Mouse (Mus musculus) limb, embryonic 15.5 days (tissue): ENCODE data around the gene Ufsp1. TPM values are rescaled to one million over a fixed set of nuclear protein-coding genes. Genes with fewer than 3 reads are reported as not detected.

Experiments used
- ATAC-seq: fragments of 200-750 bp; cut with Nextera tagmentation; 2 replicates; pipeline ENCODE4 v1.8.0; 2017; ENCODE audit warnings: low read depth, moderate TSS enrichment; ENCODE audit not compliant: insufficient number of reproducible peaks, low FRiP score, low TSS enrichment
- H3K27ac ChIP-seq: fragments of 300-500 bp; sonication (generic); 2 replicates; pipeline ENCODE4 v1.5.1; 2015; ENCODE audit warnings: moderate library complexity, mild to moderate bottlenecking, inconsistent platforms
- H3K27me3 ChIP-seq: fragments of 300-500 bp; sonication (generic); 2 replicates; pipeline ENCODE4 v1.6.1; 2015; ENCODE audit warnings: inconsistent platforms
- H3K36me3 ChIP-seq: fragments of 300-500 bp; sonication (generic); 2 replicates; pipeline ENCODE4 v1.6.1; 2015; ENCODE audit warnings: inconsistent platforms
- H3K4me1 ChIP-seq: fragments of 300-500 bp; sonication (generic); 2 replicates; pipeline ENCODE4 v1.6.1; 2015; ENCODE audit warnings: inconsistent platforms
- H3K4me2 ChIP-seq: fragments of 300-500 bp; sonication (generic); 2 replicates; pipeline ENCODE4 v1.6.1; 2015; ENCODE audit warnings: mild to moderate bottlenecking, inconsistent platforms
- H3K4me3 ChIP-seq: fragments of 300-500 bp; sonication (generic); 2 replicates; pipeline ENCODE4 v1.5.1; 2015; ENCODE audit warnings: mild to moderate bottlenecking, inconsistent platforms
- H3K9ac ChIP-seq: fragments of 300-500 bp; sonication (generic); 2 replicates; pipeline ENCODE4 v1.6.1; 2015; ENCODE audit warnings: inconsistent platforms
- H3K9me3 ChIP-seq: fragments of 300-500 bp; sonication (generic); 2 replicates; pipeline ENCODE4 v1.6.1; 2016; ENCODE audit warnings: inconsistent platforms
- WGBS: fragments of 180-500 bp; shearing (Covaris S2); methylation state at CpG from one replicate; pipeline ENCODE4 v1.1.7; 2015; 5-methylcytosine and 5-hydroxymethylcytosine counted together
- polyA plus RNA-seq: library from polyadenylated mRNA; unstranded; fragments of >200 nt; fragmentation: Nextera tagmentation; extraction: Ambion mirVana; gene quantifications from 2 replicates; pipeline ENCODE4 v1.2.1, GENCODE M21; 2015

Ufsp1 gene
- polyA plus RNA-seq, 1 experiment from 2014 or later, result 6.7 TPM

DNA sequence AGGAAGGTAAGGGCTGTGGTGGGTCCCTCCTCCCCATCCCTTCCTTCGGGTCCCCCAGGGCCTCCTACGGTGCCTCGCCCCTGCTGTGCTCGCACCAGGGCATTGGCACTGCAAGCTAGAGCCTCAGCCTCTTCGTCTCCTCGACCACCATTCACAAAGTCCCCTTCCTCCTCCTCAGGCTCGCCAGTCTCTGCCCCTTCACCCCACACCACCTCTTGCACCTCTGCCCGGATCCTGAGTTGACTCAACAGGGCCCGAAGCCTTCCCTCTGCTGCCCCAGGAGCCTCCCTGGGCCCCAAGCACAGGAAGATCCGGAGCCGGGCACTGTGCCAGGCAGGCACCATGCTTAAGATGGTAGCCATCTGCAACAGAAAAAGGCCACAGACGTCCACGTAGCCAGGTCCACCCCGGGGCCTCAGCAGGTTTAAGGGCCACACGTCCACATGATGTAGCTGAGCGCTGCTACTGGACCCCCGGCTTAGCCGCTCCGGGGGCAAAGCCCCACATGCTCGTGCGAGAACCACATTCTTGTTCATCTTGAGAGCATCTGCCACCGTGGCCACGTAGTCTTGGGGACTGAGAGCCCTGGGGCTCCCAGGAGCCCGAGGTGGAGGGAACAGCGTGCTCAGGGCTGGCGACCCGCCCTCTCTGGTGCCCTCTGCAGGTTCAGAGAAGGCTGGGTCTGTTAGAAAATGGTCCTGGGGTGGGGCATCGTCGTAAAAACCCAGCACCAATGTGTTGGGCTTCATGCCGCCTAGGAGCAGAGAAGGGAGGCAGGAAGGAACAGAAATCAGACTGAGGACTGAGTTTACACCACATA lies 20.9 kb downstream of the Ufsp1 start:
- Histone ChIP-seq H3K27ac (peak overlapping the region; percentile 95), H3K4me1 (peaks cover 37% of the 10 kb centered on the region), H3K27me3 (no peaks in the 10 kb centered on the region), H3K9me3 (no peaks in the 10 kb centered on the region), H3K4me3 (no peak overlapping the region; the same call in 1 of the 2 replicates), H3K36me3 (peaks cover 44% of the 10 kb centered on the region), H3K4me2 (peak overlapping the region; percentile 88), H3K9ac (no peak overlapping the region)
- 42% methylated on average over 30 of the region's 30 CpGs for WGBS
- no peak for ATAC-seq

DNA sequence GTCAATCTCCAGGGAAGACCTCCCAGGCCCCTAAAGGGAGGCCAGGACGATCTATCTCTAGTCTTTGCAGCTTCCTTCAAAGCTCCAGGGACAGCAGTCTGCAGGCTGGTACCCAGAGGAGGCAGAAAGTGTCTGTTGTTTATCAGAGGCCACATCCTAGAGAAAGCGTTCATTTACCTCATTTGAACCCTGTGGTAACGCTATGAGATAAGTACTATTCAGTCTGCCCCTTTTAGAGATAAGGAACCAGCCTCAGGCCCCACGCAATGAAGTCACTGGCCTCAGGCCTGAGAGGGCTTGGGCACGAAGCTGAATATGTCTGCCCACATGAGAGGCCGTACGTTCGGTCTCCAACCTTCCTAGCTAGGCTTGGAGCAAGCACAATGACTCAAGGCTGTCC lies 22.9 kb downstream of the Ufsp1 start:
- no peak overlapping the region for H3K9ac ChIP-seq
- WGBS, result 87% methylated on average over 8 of the region's 8 CpGs
- H3K36me3 ChIP-seq, result peaks cover 46% of the 10 kb centered on the region
- H3K4me3 ChIP-seq, result no peak overlapping the region
- H3K27ac ChIP-seq, result no peak overlapping the region
- ATAC-seq, result no peak
- H3K4me2 ChIP-seq, result no peak overlapping the region
- H3K9me3 ChIP-seq, result no peaks in the 10 kb centered on the region
- no peaks in the 10 kb centered on the region for H3K27me3 ChIP-seq
- H3K4me1 ChIP-seq, result peaks cover 27% of the 10 kb centered on the region

DNA sequence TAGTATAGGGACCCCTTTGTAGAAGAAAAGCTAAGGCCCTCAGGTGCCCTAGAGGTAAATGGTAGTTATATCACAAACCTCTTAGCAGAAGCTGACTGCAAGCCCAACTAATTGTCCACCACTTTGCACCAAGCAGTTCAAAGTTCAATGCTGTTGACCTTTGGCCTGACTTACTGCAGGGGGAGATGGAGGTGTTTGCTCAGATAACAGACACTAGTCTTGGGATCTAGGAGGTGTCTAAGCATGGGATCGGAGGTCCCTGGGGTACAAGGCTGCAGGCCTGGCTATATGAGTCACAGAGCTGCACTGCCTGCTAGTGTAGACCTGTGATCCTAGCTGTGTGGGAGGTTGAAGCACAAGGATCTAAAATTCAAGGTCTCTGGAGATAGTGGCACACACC lies 24.1 kb downstream of the Ufsp1 start:
- ATAC-seq, result no peak
- Histone ChIP-seq H3K9me3 (no peaks in the 10 kb centered on the region), H3K9ac (no peak overlapping the region), H3K4me3 (no peak overlapping the region), H3K36me3 (peaks cover 55% of the 10 kb centered on the region), H3K27ac (no peak overlapping the region), H3K4me2 (no peak overlapping the region), H3K4me1 (peaks cover 15% of the 10 kb centered on the region), H3K27me3 (no peaks in the 10 kb centered on the region)
- 87% methylated on average over 1 of the region's 1 CpGs for WGBS

DNA sequence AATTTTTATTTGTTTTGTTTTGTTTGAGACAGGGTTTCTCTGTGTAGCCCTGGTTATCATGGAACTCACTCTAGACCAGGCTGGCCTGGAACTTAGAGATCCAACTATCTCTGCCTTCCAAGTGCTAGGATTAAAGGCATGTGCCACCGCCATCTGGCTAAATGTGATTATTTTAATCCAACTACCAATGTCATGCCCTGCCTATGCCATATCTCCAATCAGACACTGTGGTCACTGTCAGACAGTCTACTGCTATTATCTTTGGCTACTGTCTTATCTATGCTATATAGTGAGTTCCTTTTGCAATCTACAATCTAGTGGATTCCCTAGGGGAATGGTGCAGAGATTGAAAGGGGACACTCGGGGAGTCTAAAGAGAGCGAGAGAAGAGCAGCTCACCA lies 26.6 kb downstream of the Ufsp1 start:
- H3K9ac ChIP-seq, result no peak overlapping the region
- H3K27ac ChIP-seq, result no peak overlapping the region
- H3K4me3 ChIP-seq, result no peak overlapping the region
- H3K27me3 ChIP-seq, result no peaks in the 10 kb centered on the region
- H3K4me1 ChIP-seq, result no peaks in the 10 kb centered on the region
- no peaks in the 10 kb centered on the region for H3K9me3 ChIP-seq
- ATAC-seq, result no peak
- 91% methylated on average over 3 of the region's 3 CpGs for WGBS
- H3K4me2 ChIP-seq, result no peak overlapping the region
- H3K36me3 ChIP-seq, result peaks cover 66% of the 10 kb centered on the region

DNA sequence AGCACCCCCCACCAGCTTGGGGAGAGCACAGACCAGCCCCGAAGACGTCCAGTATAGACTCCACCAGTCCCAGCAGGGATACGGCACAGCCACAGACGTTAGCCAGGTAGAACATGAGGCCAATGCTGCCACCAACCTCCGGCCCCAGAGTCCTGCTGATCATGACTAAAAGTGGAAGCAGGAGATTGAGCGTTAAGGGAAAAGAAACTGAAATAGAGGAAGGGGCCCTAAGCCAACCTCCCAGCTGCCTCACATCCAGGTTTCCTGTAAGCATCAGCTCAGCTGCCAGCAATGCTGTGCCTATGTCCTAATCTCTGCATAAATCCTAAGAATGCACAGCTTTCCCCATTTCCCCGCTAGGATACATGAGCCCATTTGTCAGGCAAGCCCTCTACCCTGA lies 36.5 kb downstream of the Ufsp1 start:
- H3K36me3 ChIP-seq, result peaks cover 11% of the 10 kb centered on the region
- ATAC-seq, result no peak
- 81% methylated on average over 7 of the region's 7 CpGs for WGBS

DNA sequence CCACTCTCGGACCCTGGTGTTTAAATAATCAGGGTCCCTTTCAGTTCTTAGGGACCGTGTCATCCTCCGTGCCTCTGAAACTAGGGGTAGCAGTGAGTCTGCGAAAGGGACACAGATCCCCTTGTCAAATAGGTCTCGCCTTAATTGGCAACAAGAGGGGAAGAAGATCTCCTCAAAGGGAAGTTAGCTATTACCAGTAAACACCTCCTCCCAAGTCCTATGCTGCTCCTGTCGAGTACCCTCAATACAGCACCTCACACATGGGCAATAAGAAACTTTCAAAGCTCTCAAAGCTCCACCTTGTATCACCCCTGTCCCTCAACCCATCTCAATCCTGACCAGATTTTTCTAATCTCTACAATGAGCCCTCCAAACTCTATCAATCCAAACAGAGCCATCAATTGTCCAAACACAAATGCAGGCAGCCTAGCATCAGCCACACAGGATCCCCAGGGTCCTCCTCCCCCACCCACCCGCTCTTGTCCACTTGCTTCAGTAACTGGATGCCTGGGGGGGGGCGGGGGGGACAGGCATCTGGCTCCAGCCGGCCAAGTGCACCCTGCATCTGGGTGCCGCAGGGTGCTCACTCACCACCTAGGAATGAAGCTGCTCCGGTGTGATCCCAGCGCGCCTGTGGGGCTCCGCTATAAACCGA lies 38.6 kb downstream of the Ufsp1 start:
- peaks cover 3% of the 10 kb centered on the region for H3K36me3 ChIP-seq
- H3K27ac ChIP-seq, result peak overlapping the region; percentile 61; the same call in 1 of the 2 replicates
- peak; percentile 15; the same call in 1 of the 2 replicates for ATAC-seq
- H3K9me3 ChIP-seq, result no peaks in the 10 kb centered on the region
- 14% methylated on average over 15 of the region's 15 CpGs for WGBS
- H3K27me3 ChIP-seq, result no peaks in the 10 kb centered on the region
- H3K4me3 ChIP-seq, result peak overlapping the region; percentile 69
- peaks cover 28% of the 10 kb centered on the region for H3K4me1 ChIP-seq
- H3K4me2 ChIP-seq, result peak overlapping the region; percentile 99
- H3K9ac ChIP-seq, result peak overlapping the region; percentile 50

More for the DNA sequence above, 36.5 kb downstream of the Ufsp1 start:
- Histone ChIP-seq H3K27me3 (no peaks in the 10 kb centered on the region), H3K4me3 (no peak overlapping the region), H3K4me1 (peaks cover 20% of the 10 kb centered on the region), H3K27ac (no peak overlapping the region), H3K4me2 (no peak overlapping the region), H3K9me3 (no peaks in the 10 kb centered on the region), H3K9ac (no peak overlapping the region)

DNA sequence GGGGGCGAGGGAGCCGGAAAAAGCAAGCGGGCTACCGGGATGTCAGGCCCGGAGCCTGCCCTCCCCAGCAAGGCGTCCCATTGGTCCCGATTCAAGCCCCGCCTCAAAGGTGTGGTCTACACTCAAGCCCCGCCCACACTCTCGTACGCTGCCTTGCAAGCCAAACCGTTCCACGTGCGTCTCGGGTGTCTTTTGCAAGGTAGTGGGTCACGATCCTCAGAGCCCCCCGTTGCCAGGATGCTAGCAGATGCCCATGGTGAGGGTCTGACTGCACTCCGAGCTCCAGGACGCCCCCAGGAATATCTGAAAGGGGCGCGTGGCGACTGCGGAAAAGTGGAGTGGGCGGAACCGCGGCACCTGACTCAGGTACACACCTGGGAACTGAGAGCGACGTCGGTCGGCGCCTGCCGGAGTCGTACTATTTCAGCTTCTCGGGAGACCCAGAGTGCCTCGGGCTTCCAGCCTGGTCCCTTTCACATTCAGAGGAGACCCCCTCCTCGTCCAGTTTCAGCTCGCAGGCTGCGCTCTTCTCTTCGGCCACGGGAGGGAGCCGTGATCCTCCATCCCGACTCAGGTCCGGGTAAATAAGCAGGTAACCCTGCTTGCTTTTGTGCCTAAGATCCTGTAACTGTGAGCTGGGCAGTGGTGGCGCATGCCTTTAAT lies 39.2 kb downstream of the Ufsp1 start, which contains the start of gene Slc12a9:
Gene Slc12a9 (minus strand): TSS at position 86 of the 663 bp plus-strand sequence.
- H3K4me2 ChIP-seq, result peak within 1 kb of the TSS; percentile 99
- ATAC-seq, result peak; percentile 88
- H3K27ac ChIP-seq, result peak within 1 kb of the TSS; percentile 61; the same call in 1 of the 2 replicates
- no peaks in the 10 kb centered on the region; the same call in 1 of the 2 replicates for H3K36me3 ChIP-seq
- no peaks in the 10 kb centered on the region for H3K9me3 ChIP-seq
- H3K4me3 ChIP-seq, result peak within 1 kb of the TSS; percentile 69
- no peaks in the 10 kb centered on the region for H3K27me3 ChIP-seq
- peaks cover 28% of the 10 kb centered on the region for H3K4me1 ChIP-seq
- peak within 1 kb of the TSS; percentile 50 for H3K9ac ChIP-seq
- whole genome bisulfite sequencing, result under 1% methylated on average over 44 of the region's 44 CpGs

DNA sequence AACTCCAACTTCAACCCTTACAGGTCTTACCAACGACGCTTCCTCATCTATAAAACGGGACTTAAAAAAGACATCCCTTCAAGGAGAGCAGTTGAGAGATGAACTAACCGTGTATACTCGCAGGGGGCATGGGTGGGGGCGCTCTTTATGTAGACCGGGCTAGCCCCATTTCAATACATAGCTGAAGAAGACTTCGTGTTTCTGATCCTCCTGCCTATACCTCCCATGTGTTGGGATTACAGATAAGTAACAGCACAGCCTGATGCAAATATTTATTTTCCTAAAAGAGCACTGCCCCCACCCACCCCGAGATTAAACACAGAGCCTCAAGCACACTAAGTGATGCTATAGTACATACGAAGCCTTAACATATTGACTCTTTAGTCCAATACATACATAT lies 39.9 kb downstream of the Ufsp1 start:
- peaks cover 35% of the 10 kb centered on the region for H3K4me1 ChIP-seq
- no peak overlapping the region for H3K9ac ChIP-seq
- H3K9me3 ChIP-seq, result no peaks in the 10 kb centered on the region
- no peaks in the 10 kb centered on the region for H3K27me3 ChIP-seq
- no peaks in the 10 kb centered on the region; the same call in 1 of the 2 replicates for H3K36me3 ChIP-seq
- 59% methylated on average over 10 of the region's 10 CpGs for WGBS
- peak overlapping the region; percentile 99; the same call in 1 of the 2 replicates for H3K4me2 ChIP-seq
- H3K27ac ChIP-seq, result no peak overlapping the region
- peak overlapping the region; percentile 69 for H3K4me3 ChIP-seq
- ATAC-seq, result no peak

DNA sequence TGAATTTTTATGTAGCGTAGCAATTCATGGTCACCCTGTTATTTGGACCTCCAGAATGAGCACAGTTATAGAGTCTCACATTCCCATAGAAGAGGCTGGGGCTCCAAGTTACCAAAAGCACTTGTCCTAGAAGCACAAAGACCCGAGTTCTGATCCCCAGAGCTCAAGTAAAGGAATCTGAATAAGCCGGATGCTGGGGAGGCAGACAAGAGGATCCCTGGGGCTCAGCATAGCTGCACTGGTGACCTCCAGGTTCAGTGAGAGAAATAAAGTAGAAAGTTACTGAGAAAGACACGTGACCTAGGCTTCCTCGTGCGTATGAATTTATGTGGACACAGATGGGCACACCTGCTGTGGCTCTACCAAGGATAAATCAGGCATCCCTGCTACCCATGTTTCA lies 40.6 kb downstream of the Ufsp1 start:
- WGBS, result 64% methylated on average over 6 of the region's 6 CpGs
- Histone ChIP-seq H3K9ac (no peak overlapping the region), H3K4me1 (peaks cover 41% of the 10 kb centered on the region), H3K27me3 (no peaks in the 10 kb centered on the region), H3K9me3 (no peaks in the 10 kb centered on the region), H3K27ac (no peak overlapping the region), H3K4me3 (no peak overlapping the region), H3K36me3 (no peaks in the 10 kb centered on the region; the same call in 1 of the 2 replicates), H3K4me2 (no peak overlapping the region)
- no peak for ATAC-seq

DNA sequence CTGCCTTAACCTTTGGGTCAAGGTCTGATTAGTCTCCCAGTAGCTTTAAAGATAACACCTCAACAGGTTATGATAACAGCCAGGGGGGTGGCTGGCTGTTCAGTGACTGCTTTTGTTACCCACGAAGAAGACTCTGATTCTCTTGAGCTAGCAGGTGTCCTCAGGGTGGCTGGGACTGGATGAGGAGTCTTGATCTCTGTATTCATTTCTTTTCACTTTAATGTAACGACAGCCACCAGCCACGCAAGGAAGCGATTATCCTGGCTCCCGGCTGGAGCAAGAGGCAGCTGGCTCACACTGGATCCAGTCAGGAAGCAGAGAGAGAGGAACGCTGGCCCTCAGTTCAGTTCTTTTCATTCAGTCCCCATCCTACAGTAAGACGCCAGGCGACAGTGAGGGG lies 42.8 kb downstream of the Ufsp1 start:
- Histone ChIP-seq H3K9ac (no peak overlapping the region), H3K4me2 (no peak overlapping the region), H3K27ac (no peak overlapping the region), H3K4me3 (no peak overlapping the region), H3K27me3 (no peaks in the 10 kb centered on the region), H3K9me3 (no peaks in the 10 kb centered on the region), H3K36me3 (no peaks in the 10 kb centered on the region), H3K4me1 (peaks cover 38% of the 10 kb centered on the region)
- no peak for ATAC-seq
- WGBS, result 37% methylated on average over 8 of the region's 8 CpGs

DNA sequence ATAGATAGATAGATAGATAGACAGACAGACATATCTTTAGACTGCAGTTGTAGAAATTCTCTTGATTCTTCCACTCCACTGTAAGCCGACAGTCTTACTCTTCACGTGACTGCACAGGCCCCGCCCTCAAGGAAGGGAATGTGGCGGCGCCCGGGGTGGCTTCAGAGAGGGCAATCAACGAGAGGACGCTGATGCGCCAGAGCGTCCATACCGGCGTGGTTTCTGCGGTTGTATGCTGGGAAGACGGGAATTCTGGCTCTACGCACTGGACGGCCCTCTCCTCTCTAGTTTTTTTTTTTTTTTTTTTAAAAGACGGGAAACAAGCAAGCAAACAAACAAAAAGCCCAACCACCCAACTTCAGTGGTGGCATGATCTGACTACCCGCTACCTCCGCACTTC lies 43.8 kb downstream of the Ufsp1 start:
- H3K27me3 ChIP-seq, result no peaks in the 10 kb centered on the region
- peak overlapping the region; percentile 43 for H3K4me3 ChIP-seq
- H3K36me3 ChIP-seq, result no peaks in the 10 kb centered on the region
- peak; percentile 83 for ATAC-seq
- H3K4me1 ChIP-seq, result peaks cover 28% of the 10 kb centered on the region
- peak overlapping the region; percentile 43; the same call in 1 of the 2 replicates for H3K9ac ChIP-seq
- H3K9me3 ChIP-seq, result no peaks in the 10 kb centered on the region
- H3K4me2 ChIP-seq, result peak overlapping the region; percentile 62
- peak overlapping the region; percentile 85 for H3K27ac ChIP-seq
- WGBS, result under 1% methylated on average over 19 of the region's 19 CpGs
